Mouse (Mus musculus) stomach, embryonic 15.5 days (tissue): ENCODE measurements at regions not wholly inside any gene's neighbourhood (a gene's known extent, or its start where the extent isn't known, plus 50 kb on each side); places are given as distances from the start of the nearest gene placed in this dataset.

Source experiments
- ATAC-seq: fragments of 200-750 bp; cut with Nextera tagmentation; 2 replicates; pipeline ENCODE4 v1.8.0; 2017; ENCODE audit warnings: low read depth, moderate number of reproducible peaks, moderate TSS enrichment; ENCODE audit not compliant: insufficient read depth, low FRiP score
- H3K27ac ChIP-seq: fragments of 300-500 bp; sonication (generic); 2 replicates; pipeline ENCODE4 v1.5.1; 2015; ENCODE audit warnings: mild to moderate bottlenecking, inconsistent platforms
- H3K27me3 ChIP-seq: fragments of 300-500 bp; sonication (generic); replicated peaks from 2 replicates; pipeline ENCODE4 v1.6.1; 2015; ENCODE audit warnings: inconsistent platforms
- H3K36me3 ChIP-seq: fragments of 300-500 bp; sonication (generic); 2 replicates; pipeline ENCODE4 v1.6.1; 2015; ENCODE audit warnings: inconsistent platforms
- H3K4me1 ChIP-seq: fragments of 300-500 bp; sonication (generic); 2 replicates; pipeline ENCODE4 v1.6.1; 2015; ENCODE audit warnings: inconsistent platforms
- H3K4me2 ChIP-seq: fragments of 300-500 bp; sonication (generic); 2 replicates; pipeline ENCODE4 v1.6.1; 2015; ENCODE audit warnings: mild to moderate bottlenecking, inconsistent platforms
- H3K4me3 ChIP-seq: fragments of 300-500 bp; sonication (generic); replicated peaks from 2 replicates; pipeline ENCODE4 v1.5.1; 2015; ENCODE audit warnings: inconsistent platforms
- H3K9ac ChIP-seq: fragments of 300-500 bp; sonication (generic); 2 replicates; pipeline ENCODE4 v1.6.1; 2015; ENCODE audit warnings: inconsistent platforms
- H3K9me3 ChIP-seq: fragments of 300-500 bp; sonication (generic); 2 replicates; pipeline ENCODE4 v1.6.1; 2016; ENCODE audit warnings: inconsistent platforms
- WGBS: fragments of 180-500 bp; shearing (Covaris S2); methylation state at CpG from one replicate; pipeline ENCODE4 v1.1.7; 2015; 5-methylcytosine and 5-hydroxymethylcytosine counted together

GRCm38 (mm10) chr3:66684287-66684903 is 296.8 kb upstream of the Rsrc1 start:
- Histone ChIP-seq H3K36me3 (no peaks in the 10 kb centered on the region), H3K27me3 (no peaks in the 10 kb centered on the region), H3K9ac (no peak overlapping the region), H3K27ac (no peak overlapping the region), H3K4me3 (no peak overlapping the region), H3K9me3 (no peaks in the 10 kb centered on the region), H3K4me1 (no peaks in the 10 kb centered on the region), H3K4me2 (no peak overlapping the region)
- ATAC-seq = no peak
- WGBS = 55% methylated on average over 5 of the region's 5 CpGs

GRCm38 (mm10) chr3:66685136-66685535 is 296.1 kb upstream of the Rsrc1 start:
- no peak overlapping the region for H3K4me3 ChIP-seq
- no peaks in the 10 kb centered on the region for H3K27me3 ChIP-seq
- ATAC-seq = no peak
- WGBS = 67% methylated on average over 12 of the region's 12 CpGs
- no peaks in the 10 kb centered on the region for H3K9me3 ChIP-seq
- no peaks in the 10 kb centered on the region for H3K36me3 ChIP-seq
- no peak overlapping the region for H3K4me2 ChIP-seq
- H3K9ac ChIP-seq = no peak overlapping the region
- H3K27ac ChIP-seq = no peak overlapping the region
- no peaks in the 10 kb centered on the region for H3K4me1 ChIP-seq

GRCm38 (mm10) chr3:66687126-66687525 is 294.1 kb upstream of the Rsrc1 start:
- WGBS = 61% methylated on average over 1 of the region's 1 CpGs
- no peaks in the 10 kb centered on the region for H3K36me3 ChIP-seq
- no peak overlapping the region for H3K4me3 ChIP-seq
- H3K9me3 ChIP-seq = no peaks in the 10 kb centered on the region
- H3K27ac ChIP-seq = no peak overlapping the region
- no peak for ATAC-seq
- no peak overlapping the region for H3K9ac ChIP-seq
- no peaks in the 10 kb centered on the region for H3K27me3 ChIP-seq
- H3K4me1 ChIP-seq = no peaks in the 10 kb centered on the region
- H3K4me2 ChIP-seq = no peak overlapping the region

GRCm38 (mm10) chr3:66690906-66691522 is 290.2 kb upstream of the Rsrc1 start:
- H3K27me3 ChIP-seq = no peaks in the 10 kb centered on the region
- no peaks in the 10 kb centered on the region for H3K9me3 ChIP-seq
- no peak overlapping the region for H3K27ac ChIP-seq
- H3K4me1 ChIP-seq = no peaks in the 10 kb centered on the region
- ATAC-seq = no peak
- 75% methylated on average over 10 of the region's 10 CpGs for WGBS
- H3K4me2 ChIP-seq = no peak overlapping the region
- no peak overlapping the region for H3K9ac ChIP-seq
- H3K4me3 ChIP-seq = no peak overlapping the region
- H3K36me3 ChIP-seq = no peaks in the 10 kb centered on the region

DNA sequence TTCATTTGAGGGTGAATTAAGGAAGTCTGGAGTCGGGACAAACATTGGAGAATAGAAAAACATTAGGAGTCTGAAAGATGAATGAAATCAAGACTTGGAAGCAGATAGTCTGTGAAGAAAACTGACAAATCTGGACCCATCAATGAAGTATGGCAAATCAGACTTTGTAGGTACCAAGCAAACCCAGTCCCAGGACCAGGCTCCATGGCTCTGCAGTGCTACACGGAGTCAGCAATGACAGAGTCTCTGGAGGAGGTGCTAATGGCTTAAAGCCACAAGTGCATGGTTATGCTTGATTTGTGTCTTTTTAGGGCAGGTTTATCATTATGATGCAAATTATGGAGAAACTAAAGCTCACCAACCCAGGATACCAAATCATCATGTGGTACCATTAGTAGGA is 286.1 kb upstream of the Rsrc1 start:
- no peaks in the 10 kb centered on the region for H3K9me3 ChIP-seq
- no peak for ATAC-seq
- H3K27me3 ChIP-seq = no peaks in the 10 kb centered on the region
- H3K9ac ChIP-seq = no peak overlapping the region
- no peak overlapping the region for H3K4me2 ChIP-seq
- H3K27ac ChIP-seq = no peak overlapping the region
- WGBS = 87% methylated on average over 2 of the region's 2 CpGs
- H3K36me3 ChIP-seq = no peaks in the 10 kb centered on the region
- H3K4me1 ChIP-seq = no peaks in the 10 kb centered on the region
- no peak overlapping the region for H3K4me3 ChIP-seq

DNA sequence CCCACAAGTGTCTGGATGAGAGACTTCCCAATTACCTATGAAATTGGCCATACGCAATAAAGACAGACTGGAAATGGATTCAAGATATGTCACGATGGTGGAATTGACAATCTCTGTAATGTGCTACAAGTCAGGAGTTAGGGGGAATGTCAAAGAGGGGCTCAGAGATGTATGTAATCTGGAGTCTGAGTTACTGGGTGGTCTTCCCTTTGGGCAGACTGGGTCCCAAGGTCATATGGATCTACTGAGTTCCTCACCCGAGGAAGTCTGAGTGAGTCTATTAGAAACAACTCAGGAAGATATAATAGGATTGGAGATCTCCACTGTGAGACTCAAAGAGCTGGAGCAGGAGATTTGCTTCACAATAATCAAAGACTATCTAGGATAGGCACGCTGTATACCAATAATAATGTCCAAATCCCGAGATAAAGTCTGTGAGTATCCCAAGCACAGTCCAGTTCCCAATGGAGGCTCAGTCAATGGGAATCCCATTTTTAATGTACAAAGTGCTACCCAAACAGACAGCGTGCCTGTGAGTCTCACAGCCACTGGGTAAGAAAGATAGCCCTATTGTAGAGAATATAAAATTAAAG is 285.4 kb upstream of the Rsrc1 start:
- no peak overlapping the region for H3K4me2 ChIP-seq
- 91% methylated on average over 6 of the region's 6 CpGs for whole genome bisulfite sequencing
- no peaks in the 10 kb centered on the region for H3K36me3 ChIP-seq
- no peak overlapping the region for H3K27ac ChIP-seq
- no peak overlapping the region for H3K4me3 ChIP-seq
- no peak for ATAC-seq
- H3K27me3 ChIP-seq = no peaks in the 10 kb centered on the region
- no peak overlapping the region for H3K9ac ChIP-seq
- H3K4me1 ChIP-seq = no peaks in the 10 kb centered on the region
- no peaks in the 10 kb centered on the region for H3K9me3 ChIP-seq

- no peaks in the 10 kb centered on the region for H3K4me1 ChIP-seq
- ATAC-seq = no peak
Measured at GRCm38 (mm10) chr3:66698083-66698482, 283.1 kb upstream of the Rsrc1 start.

DNA sequence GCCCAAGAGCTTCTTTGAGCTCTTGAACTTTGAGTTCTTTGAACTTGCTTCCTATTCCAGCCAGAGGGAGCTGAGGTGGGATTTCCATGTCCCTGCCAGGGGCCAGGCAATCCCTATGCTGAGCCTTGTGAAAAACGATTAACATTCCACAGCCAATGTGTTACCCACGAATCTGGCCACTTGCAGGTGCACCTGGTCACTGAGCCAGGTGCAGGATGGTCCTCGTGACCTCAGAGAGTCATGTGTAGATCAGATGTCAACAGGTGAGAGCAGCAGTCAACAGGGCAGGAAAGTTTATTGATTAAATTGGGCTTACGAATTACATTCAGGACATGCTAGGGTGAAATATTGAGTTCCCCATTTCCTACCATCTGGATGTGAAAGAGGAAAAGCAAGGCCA is 275.4 kb upstream of the Rsrc1 start:
- H3K9me3 ChIP-seq = no peaks in the 10 kb centered on the region
- H3K4me2 ChIP-seq = no peak overlapping the region
- no peak for ATAC-seq
- WGBS = 54% methylated on average over 4 of the region's 4 CpGs
- H3K27ac ChIP-seq = no peak overlapping the region
- no peaks in the 10 kb centered on the region for H3K27me3 ChIP-seq
- no peak overlapping the region for H3K4me3 ChIP-seq
- H3K9ac ChIP-seq = no peak overlapping the region
- H3K4me1 ChIP-seq = no peaks in the 10 kb centered on the region
- no peaks in the 10 kb centered on the region for H3K36me3 ChIP-seq

More at GRCm38 (mm10) chr3:66698083-66698482, 283.1 kb upstream of the Rsrc1 start:
- Histone ChIP-seq H3K4me2 (no peak overlapping the region), H3K4me3 (no peak overlapping the region), H3K9ac (no peak overlapping the region), H3K9me3 (no peaks in the 10 kb centered on the region), H3K27me3 (no peaks in the 10 kb centered on the region), H3K36me3 (no peaks in the 10 kb centered on the region), H3K27ac (no peak overlapping the region)
- WGBS = 64% methylated on average over 5 of the region's 5 CpGs

- no peak overlapping the region for H3K9ac ChIP-seq
- H3K4me2 ChIP-seq = no peak overlapping the region
- H3K27ac ChIP-seq = no peak overlapping the region
- no peaks in the 10 kb centered on the region for H3K27me3 ChIP-seq
- no peaks in the 10 kb centered on the region for H3K36me3 ChIP-seq
- no peaks in the 10 kb centered on the region for H3K4me1 ChIP-seq
- no peak overlapping the region for H3K4me3 ChIP-seq
- no peak for ATAC-seq
- WGBS = 75% methylated on average over 1 of the region's 1 CpGs
- no peaks in the 10 kb centered on the region for H3K9me3 ChIP-seq
Measured at GRCm38 (mm10) chr3:66735468-66735867, 245.7 kb upstream of the Rsrc1 start.

- Histone ChIP-seq H3K9ac (no peak overlapping the region), H3K36me3 (no peaks in the 10 kb centered on the region), H3K4me2 (no peak overlapping the region), H3K4me3 (no peak overlapping the region), H3K27me3 (no peaks in the 10 kb centered on the region), H3K27ac (no peak overlapping the region), H3K9me3 (no peaks in the 10 kb centered on the region), H3K4me1 (no peaks in the 10 kb centered on the region)
- no peak for ATAC-seq
- WGBS = 55% methylated on average over 12 of the region's 12 CpGs
Measured at GRCm38 (mm10) chr3:66738201-66739062, 242.8 kb upstream of the Rsrc1 start.

DNA sequence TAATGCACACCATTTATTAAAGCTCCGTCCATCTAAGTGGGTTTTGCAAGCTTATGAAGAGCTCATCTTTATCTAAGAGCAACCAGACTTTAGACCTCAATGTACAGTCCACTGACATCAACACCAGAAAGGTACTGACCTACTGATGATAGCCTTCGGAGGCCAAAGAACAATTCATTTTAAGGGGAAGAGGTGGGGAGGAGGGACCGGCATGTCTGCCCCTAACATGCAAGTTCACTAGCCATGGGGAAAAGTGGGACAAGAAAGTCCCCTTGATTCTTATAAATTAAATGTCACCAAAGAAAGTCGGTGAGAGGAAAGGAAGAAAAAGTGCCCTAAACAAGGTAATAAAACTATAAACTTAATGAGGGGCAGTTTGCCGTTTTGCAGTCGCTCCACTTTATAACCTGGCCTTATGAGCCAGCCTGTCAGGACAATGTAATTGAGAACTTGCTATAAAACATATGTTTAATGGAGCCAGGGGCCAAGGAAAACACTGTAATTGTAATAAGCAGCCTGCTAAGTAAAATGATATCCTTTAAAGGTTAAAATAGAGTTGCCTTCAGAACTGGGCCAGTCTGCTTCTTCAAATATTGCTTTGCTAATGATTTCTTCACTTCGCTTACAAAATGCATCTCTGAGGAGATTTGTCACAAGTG is 241.7 kb upstream of the Rsrc1 start:
- Histone ChIP-seq H3K36me3 (no peaks in the 10 kb centered on the region), H3K4me3 (no peak overlapping the region), H3K4me2 (no peak overlapping the region), H3K4me1 (no peaks in the 10 kb centered on the region), H3K9me3 (no peaks in the 10 kb centered on the region), H3K9ac (no peak overlapping the region), H3K27ac (no peak overlapping the region), H3K27me3 (no peaks in the 10 kb centered on the region)
- WGBS = 44% methylated on average over 7 of the region's 7 CpGs
- ATAC-seq = no peak
